Mouse (Mus musculus) c-Kit-negative CD71-positive TER-119-positive erythroid progenitor cells, embryonic 14.5 days (primary cell): ENCODE data around the gene Hnrnph3.

Experiments used
- DNase-seq: peaks from one replicate; pipeline ENCODE4 v3.0.0-alpha.2; 2013; ENCODE audit warnings: low read depth, low spot score

Hnrnph3 gene

GRCm38 (mm10) chr10:62984495-62984894 lies 39.5 kb downstream of the Hnrnph3 start:
- DNase-seq, result no peak

DNA sequence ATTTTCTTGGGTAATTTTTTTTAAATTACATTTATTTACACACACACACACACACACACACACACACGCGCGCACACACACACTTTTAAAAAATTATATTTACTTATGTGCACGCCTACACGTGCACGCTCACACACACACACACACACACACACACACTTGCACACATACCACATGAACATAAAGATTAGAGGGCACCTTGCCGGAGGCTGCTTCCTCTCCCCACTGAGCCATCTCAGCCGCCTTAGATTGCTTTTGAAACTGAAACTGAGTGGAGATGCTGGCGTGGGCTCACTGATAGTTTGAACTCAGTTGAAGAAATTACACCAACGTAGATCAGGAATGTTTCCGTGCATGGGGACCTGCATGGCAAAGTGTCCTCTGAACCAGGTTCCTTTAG lies 39.9 kb downstream of the Hnrnph3 start:
- DNase-seq, result no peak

DNA sequence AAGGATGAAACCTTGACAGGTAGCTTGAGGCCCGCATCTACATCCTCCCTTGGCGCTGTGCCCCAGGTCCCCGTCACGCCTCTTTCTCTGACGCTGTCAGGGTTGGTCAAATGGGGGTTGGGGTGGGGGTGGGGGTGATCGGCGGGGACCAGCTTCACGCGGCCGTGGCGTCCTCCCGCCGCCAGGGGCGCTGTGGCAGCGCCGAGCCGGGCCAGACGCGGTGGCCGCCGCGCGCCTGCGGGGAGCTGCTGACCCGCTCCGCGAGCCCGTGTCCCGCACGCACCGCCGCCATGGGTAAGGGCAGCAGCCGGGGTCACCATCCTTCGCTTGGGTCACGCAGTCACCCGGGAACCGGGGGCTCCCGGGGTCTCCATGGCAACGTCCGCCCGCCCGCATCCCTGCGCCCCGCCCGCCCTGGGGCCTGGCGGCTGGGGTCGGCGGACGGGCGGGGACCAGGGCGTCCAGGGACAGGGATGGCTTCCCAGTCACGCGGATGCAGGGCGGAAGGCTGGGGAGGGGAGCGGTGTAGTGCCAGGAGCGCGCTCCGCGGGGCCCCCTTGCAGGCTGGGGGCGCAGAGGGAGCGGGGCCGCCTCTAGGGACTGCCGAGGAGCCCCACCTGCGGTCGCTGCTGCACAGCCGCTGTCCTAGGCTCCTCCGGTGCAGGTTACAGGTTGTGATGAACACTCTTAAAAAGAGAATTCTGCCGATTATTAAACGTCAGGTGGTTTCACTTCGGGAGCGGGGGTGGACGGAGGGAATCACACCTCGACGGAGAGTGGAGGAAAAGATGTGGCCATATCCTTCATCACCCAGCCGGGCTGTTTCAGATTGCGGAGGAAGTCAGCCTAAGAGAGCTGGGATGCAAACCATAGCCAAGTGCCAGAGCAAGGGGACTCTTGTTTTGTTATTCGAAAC lies 43.7 kb downstream of the Hnrnph3 start, which contains the start of gene Rufy2:
Gene Rufy2, plus strand, starts transcription at position 185 of the 916 bp plus-strand sequence.
- peak; percentile 35 for DNase-seq

DNA sequence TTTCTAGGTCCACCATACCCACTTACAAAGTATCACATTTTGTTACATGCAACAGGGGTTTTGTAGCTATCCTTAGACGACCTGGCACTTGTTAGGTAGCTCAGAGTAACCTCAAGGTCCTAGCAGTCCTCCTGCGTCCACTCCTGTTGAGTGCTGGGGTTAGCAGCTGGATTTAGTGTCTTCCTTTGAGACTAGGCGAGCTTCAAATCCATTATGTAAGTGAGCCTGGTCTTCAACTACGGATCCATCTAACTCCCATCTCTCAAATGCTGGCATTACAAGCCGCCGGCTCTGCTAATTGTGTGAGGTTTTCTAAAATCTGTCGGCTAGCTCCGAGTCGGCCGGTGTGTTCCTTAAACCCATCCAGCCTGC lies 44.4 kb downstream of the Hnrnph3 start:
- no peak for DNase-seq

DNA sequence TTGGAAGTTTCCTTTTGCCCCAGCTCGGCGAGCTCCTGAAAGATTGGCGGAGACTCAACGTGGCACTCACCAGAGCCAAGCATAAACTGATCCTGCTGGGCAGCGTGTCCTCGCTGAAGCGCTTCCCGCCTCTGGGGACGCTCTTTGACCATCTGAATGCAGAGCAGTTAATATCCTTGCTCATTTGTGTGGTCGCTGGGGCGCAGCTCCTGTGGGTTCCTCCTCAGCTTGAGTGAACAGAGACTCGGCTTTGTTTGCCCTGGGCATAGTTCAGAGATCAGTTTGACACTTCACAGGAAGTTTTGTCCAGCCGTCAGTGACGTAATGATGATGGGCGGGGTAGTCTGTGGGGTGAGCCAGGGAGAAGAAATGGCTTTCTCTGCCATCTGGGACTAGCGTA lies 52.2 kb downstream of the Hnrnph3 start:
- DNase-seq, result no peak

GRCm38 (mm10) chr10:62966291-62966690 lies 57.7 kb downstream of the Hnrnph3 start:
- no peak for DNase-seq

GRCm38 (mm10) chr10:62965796-62966195 lies 58.2 kb downstream of the Hnrnph3 start:
- no peak for DNase-seq
